Mouse (Mus musculus) heart, postnatal 36 days (tissue): ENCODE measurements around the gene Nme7. TPM values are rescaled to one million over a fixed set of nuclear protein-coding genes. Genes with fewer than 3 reads are reported as not detected.

Experiments used
- DNase-seq, 2 experiments: peaks; one replicate each; pipeline ENCODE4 v3.0.0; 2021 to 2022
- intact Hi-C: fragments of 180-260 bp; cut with DNase I; formaldehyde crosslinking; loops from one replicate; pipeline ENCODE4 v1.15.1; 2025
- total RNA-seq, 2 experiments: library from RNA; stranded (reverse); gene quantifications; 2 replicates each; pipeline ENCODE4 v1.2.3; 2021

The Nme7 gene
- total RNA-seq, 2 experiments from 2014 or later, result 5.2 to 5.3 TPM

DNA sequence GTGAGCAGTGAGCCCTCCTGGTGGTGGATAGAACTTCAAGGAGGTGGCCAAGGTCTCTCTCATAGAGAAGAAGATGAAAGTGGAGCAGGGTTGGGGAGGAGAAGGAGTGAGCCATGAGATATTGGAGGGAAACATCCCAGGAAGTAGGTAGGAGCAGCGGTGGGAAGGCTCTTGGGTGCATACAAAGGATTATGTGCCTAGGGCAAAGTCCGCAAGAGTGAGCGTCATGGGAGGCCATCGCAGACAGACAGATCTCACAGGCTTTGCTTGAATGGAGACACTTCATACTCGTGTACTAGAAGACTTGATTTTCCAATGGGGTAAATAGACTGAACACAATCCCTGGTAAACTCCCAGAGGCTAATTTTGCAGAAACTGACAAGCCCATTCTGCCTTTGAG is 14.6 kb downstream of the Nme7 start:
- no peak for DNase-seq
- intact Hi-C loops, result loop anchor here (10.0 kb wide), 1 partner anchor 916 kb away; the partner anchor contains the start of gene Tiprl

DNA sequence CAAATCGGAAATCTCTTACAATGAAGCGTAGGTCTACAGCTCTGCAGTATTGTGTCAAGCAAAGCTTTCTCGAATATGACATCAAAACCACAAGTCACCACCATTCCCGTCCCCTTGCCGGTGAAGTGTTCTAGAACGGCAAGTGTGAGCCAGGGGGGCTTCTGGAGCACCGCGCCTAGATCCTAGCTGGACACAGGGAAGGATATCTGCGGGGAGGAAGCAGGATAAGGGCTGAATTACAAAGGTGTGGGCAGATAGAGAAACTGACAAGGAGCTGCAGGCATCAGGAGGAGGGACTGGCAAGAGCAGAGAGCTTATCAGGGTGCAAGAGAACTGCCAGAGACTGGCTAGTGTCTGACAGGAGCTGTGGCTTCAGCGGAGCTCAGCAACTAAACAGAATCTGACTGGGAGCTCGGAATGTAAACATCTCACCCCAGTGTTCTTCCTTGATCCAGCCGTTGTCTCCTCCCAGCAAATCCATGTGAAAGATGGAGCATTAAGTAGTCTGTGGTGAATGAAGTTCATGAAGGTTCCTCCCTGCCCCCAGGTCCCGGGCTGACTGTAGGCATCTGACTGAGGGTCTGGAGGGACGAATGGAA is 15.7 kb downstream of the Nme7 start:
- no peak for DNase-seq
- intact Hi-C loops, result loop anchor here (10.0 kb wide), 1 partner anchor 915 kb away; the partner anchor contains the start of gene Tiprl

GRCm38 (mm10) chr1:164320731-164321130 is 16.8 kb downstream of the Nme7 start:
- DNase-seq, result no peak

DNA sequence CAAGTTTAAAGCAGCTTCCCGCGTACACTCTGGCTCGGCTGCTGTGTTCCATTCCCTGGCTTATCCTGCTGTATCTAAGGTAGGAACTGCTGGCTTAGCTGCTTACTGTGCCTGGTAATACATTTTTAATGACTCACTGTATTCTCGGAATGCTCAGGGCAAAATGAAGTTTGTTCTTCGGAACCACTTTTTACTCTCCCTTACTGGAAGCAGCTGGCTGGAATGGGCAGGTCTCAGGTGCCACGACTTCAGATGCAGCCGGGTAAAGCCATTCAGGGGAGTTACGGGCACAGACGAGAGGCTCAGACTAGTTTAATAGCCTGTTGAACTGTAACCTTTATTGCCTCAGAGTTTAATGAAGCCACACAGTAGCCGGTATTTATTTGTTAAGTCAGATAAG is 17.5 kb downstream of the Nme7 start:
- no peak for DNase-seq
- intact Hi-C loops, result no loop called here

More at GRCm38 (mm10) chr1:164320731-164321130, 16.8 kb downstream of the Nme7 start:
- intact Hi-C loops, result no loop called here

GRCm38 (mm10) chr1:164322987-164323650 is 19.2 kb downstream of the Nme7 start:
- intact Hi-C loops, result no loop called here

DNA sequence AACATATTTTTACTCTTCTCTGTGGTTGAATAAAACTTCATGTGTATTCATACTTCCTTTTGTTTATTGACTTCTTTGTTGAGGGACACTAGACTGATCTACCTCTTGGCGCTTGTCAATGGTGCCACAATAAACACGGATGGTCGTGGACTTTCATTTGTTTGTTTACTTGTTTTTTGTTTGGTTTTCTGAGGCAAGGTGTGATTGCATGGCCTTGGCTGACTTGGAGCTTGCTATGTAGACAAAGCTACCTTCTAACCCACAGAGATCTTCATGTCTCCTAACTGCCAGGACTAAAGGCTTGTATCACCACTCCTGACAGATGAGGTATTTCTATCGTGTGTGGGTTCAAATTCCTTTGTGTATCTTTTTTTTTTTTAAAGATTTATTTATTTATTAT is 20.3 kb downstream of the Nme7 start:
- intact Hi-C loops, result no loop called here

More at GRCm38 (mm10) chr1:164322987-164323650, 19.2 kb downstream of the Nme7 start:
- no peak for DNase-seq

DNA sequence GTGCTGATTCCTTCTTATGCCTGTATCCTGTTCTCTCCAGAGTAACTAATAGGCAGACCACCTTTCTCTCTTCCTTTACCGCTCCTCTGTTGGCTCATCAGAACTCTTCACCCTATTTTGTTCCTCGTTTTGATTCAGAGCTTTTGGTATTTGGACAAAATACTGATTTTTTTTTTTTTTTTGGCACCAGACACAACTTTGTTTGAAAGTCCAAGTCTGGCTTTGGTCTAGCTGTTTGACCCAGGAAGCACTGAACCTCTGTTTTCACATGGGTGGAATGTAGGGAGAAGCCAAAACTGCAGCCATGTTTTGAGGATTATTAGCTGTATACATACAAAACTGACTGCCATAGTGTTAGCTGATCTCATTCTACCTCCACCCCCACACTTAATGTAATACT is 21.0 kb downstream of the Nme7 start:
- DNase-seq, result no peak
- intact Hi-C loops, result no loop called here

More for the DNA sequence above, 20.3 kb downstream of the Nme7 start:
- DNase-seq, result no peak

GRCm38 (mm10) chr1:164326600-164327155 is 22.8 kb downstream of the Nme7 start:
- intact Hi-C loops, result no loop called here
- no peak for DNase-seq

DNA sequence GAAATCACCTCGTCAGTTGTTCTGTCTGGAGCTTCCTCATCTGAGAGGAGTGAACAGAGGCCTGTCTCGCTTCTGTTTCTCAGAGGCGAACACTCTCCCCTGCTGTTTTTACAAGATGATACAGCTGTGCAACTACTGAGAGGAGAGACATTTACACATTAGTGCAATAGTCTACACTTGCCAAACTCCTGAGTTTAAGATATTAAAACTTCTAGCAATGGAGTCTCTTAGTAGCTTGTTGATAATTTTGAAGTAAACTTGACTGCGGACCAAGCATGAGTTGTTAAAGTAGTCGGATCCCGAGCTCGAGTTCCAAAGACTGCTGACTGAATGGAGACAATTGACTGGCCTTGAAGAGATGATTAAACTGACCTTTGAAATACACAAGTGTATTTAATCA is 23.8 kb downstream of the Nme7 start:
- no peak for DNase-seq
- intact Hi-C loops, result no loop called here

GRCm38 (mm10) chr1:164332559-164332958 is 28.6 kb downstream of the Nme7 start:
- no peak for DNase-seq
- intact Hi-C loops, result no loop called here

DNA sequence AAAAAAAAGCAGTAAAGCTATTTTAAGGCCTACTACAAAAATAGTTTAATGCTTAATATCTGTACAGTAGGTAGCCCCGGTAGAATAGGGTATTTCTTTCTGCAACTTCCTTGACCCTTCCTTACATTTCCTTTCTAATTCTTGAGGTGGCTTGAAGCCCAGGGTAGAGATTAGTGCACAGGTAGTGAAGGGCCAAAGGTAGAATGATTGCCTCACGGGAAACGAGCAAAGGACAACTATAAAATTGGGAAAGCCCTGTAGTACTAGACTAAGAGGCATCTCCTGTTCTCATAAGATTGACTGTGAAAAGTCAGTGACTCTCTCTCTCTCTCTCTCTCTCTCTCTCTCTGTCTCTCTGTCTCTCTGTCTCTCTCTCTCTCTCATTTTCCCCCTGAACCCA is 31.5 kb downstream of the Nme7 start:
- DNase-seq, result no peak
- intact Hi-C loops, result no loop called here

DNA sequence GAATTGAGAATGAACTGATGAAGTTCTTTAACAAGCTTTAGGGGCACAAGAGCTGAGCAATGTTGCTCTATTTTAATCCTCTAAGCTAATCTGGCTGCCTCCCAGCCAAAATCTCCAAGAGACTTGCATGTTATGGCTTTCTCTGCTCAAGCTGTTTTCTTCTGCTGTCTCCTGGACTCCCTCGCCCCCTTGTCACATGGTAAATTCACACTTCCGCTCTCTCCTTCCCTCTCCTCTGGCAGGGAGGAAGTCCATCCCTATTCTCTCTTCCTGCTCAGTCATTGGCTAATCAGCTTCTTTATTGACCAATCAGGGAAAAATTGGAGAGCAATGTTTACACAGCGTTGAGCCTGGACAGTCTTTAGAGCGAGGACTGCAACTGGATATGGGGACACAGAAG is 31.9 kb downstream of the Nme7 start:
- intact Hi-C loops, result no loop called here
- DNase-seq, result no peak

DNA sequence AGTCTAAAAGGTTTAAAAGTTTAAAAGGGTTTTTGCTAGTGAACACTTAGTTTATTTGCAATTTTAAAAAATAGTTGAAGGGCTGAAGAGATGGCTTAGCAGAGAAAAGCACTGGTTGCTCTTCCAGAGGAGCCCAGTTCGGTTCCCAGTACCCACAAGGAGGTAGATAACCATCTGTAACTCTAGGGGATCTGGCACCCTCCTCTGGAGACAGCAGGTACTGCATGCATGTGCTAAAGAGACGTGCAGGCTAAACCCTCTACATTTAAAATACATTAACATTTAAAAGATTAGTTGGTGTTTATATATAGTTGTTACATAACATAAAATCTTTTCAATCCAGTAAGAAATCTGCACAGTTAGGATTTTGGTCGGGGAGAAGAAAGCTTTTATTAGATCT is 38.2 kb downstream of the Nme7 start:
- DNase-seq, result no peak

DNA sequence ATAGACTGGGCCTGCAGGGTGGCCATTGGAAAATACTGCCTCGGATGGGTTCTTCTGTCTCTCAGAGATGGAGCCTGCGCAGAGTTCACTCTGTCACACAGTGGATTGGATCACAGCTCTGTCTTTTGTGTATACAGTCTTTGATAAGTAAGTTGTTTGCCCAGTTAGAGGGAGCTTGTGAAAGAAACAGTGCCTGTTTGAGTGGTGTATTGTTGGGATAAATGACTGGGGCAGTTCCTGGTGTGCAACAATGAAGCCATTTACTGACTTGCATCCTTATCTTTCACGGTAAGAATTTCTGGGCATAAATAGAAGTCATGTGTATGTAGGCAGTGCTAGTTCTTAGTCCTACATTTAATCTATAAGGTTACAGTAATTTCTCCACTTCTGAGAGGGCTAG is 49.5 kb downstream of the Nme7 start:
- intact Hi-C loops, result no loop called here

More for the DNA sequence above, 38.2 kb downstream of the Nme7 start:
- intact Hi-C loops, result no loop called here

DNA sequence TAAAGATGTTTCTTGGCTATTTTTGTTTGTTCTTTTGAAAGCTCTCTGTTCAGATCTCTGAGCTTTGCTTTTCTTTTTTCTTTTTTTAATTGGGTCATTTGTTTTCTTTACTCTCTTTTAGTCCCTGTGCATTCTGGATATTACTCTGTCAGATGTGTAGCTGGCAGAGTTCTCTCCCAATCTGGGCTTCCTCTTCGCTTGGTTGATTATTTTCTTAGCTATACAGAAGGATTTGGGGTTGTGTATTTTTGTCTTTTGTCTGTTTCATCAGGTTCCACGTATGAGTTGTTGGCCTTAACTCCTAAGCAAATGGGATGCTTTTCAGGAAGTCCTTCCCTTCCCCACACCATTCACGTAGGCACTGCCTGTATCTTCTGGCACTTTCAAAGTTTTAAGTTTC is 54.1 kb downstream of the Nme7 start:
- intact Hi-C loops, result no loop called here

More for the DNA sequence above, 49.5 kb downstream of the Nme7 start:
- DNase-seq, result no peak

GRCm38 (mm10) chr1:164361997-164362396 is 58.1 kb downstream of the Nme7 start:
- intact Hi-C loops, result no loop called here
- no peak for DNase-seq

More for the DNA sequence above, 54.1 kb downstream of the Nme7 start:
- DNase-seq, result no peak

- intact Hi-C loops, result loop anchor here (1.0 to 5.0 kb wide), 4 partner anchors 91 to 755 kb away; partner anchors contain the start of gene Atp1b1
- DNase-seq, result peak; percentile 68 to 81
Measured at GRCm38 (mm10) chr1:164366156-164367128, 62.5 kb downstream of the Nme7 start.

DNA sequence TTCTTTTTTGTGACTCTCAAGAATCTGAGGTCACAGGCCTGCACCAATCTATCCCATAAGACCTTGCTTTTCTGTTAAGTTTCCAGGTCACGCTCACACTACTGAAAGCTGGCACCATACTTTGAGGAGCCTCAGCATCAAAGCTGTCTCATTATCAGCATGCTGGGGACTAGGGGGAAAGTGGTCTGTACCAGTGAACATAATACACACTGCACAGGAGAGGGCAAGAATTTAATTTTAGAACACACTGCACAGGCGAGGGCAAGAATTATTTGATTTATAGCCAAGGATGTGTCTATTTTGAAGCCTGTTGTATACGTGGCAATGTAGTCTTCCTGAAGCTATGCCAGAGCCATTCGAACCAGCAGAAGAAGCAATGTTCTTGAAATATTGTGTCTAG is 64.2 kb downstream of the Nme7 start:
- DNase-seq, result no peak
- intact Hi-C loops, result loop anchor here (5.0 kb wide), 2 partner anchors 89 to 399 kb away; partner anchors contain the start of gene Atp1b1

- no peak for DNase-seq
- intact Hi-C loops, result loop anchor here (5.0 kb wide), 2 partner anchors 88 to 398 kb away; partner anchors contain the start of gene Atp1b1
Measured at GRCm38 (mm10) chr1:164369781-164370180, 65.9 kb downstream of the Nme7 start.

GRCm38 (mm10) chr1:164373029-164373428 is 69.1 kb downstream of the Nme7 start:
- no peak for DNase-seq
- intact Hi-C loops, result no loop called here
